Mouse (Mus musculus) adrenal gland, adult 8-10 months (tissue): Measurements from ENCODE around the gene Sos1. TPM values are rescaled to one million over a fixed set of nuclear protein-coding genes. Genes with fewer than 3 reads are reported as not detected.

Experiments used
- DNase-seq: peaks from one replicate; pipeline ENCODE4 v3.0.0; 2022
- total RNA-seq, 4 experiments: library from RNA; stranded (reverse); gene quantifications; 2 replicates each; pipeline ENCODE4 v1.2.4; 2022

Sos1 gene
- total RNA-seq, result 10 to 100 TPM; 27.2 to 34.2 (median 32.0) TPM

DNA sequence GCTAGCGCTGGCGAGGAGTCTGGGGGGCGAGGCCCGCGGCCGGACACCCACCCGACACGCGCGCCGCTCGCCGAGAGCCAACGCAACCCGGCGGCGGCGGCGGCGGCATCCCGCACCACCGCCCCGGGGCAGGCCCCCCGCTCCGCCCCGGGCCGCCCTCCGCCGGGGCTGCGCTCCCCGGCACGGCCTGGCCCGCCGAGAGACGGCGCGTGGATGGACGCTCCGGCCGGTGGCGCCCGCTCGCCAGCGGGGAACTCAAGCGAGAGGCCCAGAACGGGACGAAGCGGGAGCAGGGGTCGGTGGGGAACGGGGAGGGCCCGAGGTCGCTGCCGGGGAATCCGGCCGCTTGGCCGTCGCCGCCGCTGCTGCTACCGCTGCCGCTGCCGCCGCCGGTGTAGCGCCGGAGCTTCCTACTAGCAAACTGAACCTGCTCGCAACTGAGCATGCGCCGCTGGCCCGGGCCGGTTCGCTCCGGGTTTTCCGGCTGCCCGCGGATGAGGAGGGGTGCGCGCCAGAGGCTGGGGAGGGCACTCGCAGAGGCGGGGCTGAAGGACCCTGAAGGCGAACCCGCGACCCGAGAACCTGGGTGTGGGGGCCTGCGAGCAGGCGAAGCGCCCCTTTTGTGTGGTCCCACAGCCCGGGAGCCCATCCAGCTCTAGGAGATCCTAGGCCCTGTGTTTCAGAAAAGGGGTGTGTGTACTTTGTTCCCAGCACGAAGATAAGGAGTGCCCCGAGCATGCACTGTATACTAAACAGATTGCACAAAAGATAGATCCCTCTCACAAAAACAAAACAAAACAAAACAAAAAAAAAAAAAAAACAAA is at the start of gene Sos1:
Gene Sos1, minus strand, starts transcription at position 423 of the 824 bp plus-strand sequence.
- DNase-seq, result peak; percentile 93

DNA sequence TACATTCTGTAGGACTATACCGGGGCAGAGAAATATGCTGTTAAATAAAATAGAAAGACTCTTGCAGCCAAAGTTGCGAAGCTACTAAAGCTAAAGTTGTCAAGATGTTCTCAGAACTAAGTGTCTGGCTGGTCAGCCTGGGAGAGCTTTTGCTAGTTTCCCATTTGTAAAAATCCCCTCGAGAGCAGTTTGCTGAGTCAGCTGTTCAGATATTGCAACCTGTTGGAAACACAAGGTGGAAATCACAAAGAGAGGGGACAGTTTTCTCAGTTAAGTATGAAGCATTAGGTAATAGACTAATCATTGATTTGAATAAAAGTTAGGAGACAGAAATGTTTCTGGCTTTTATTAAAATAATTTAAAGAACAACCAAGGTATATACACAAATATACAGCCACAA is 43.0 kb upstream of the Sos1 start:
- no peak for DNase-seq

DNA sequence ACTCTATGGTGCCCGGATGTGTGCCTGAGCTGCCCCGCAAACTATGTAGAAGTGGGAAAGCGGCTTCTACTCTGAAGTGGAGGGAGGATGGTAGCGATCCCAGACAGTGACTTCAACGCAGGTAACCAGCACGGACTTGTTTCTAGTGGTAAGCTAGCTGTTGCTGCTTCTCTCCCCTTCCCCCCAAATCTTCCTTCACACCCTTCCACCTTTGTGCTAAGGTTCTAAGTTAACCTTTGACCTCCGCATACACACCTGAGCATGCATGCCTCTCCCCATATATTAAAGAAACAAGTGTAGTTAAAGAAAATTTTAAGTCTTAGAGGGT is 41.9 kb upstream of the Sos1 start:
- no peak for DNase-seq

DNA sequence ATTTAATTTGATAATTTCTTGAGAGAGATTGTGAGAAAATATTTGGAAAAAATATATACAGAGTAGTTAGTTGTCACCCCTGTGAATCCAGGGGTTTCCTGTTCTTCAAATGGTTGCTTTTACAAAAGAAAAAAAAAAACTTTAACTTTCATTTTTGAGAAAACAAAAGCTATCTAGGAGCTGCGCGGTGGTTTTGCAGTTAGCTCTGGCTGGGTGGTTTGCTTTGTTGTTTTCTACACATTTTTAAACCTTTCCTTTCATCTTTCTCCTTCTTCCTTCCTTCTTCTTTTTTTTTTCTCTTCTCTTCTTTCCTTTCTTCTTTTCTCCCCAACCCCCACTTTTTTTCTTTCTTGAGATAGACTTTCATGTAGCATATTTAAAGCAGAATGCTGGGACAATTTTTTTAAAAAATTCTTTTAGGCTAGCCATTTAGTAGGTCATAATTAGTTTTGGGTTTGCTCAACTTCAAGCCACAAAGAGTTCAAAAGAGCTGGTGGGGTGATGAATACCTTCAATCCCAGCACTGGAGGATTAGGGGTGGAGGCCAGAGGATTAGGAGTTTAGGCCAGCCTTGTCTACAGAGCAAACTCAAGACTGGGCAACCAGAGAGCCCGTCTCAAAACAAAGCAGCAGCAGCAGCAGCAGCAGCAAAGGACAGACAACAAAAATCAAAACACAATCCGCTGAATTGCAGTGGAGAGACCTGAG is 41.4 kb upstream of the Sos1 start:
- no peak for DNase-seq

DNA sequence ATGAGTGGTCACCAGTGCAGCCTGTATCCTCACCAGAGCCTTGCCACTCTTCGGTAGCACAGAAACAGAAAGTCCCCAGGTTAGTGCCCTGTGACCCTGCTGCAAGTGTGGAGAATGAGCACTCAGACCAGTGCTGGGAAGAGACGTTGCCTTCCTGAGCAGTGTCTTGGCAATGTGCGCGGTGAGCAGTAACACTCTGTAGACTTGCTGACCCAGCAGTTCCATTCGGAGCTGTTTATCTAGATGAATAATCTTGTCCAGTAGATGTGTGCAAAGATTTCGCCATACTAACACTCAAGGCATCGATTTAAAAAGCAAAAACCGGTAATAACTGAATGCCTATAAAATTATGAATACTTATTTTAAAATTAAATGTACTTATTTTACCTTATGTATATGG is 40.3 kb upstream of the Sos1 start:
- no peak for DNase-seq

DNA sequence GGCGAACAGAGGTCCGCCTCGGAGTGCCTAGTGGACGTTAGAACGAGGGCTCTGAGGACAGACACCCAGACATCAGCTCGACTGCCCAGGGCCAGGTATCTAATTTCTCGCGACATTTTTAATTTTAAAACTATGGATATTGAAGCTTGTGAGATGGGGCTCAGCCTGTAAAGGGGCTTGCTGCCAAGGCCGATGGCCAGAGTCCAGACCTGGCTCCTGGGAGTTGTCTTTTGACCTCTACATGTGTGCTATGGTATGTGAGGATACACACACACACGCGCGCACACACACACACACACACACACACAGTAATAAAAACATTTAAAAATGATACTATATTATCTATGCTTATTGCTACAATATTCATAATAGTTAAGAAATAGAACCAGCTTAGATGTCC is 38.6 kb upstream of the Sos1 start:
- no peak for DNase-seq

GRCm38 (mm10) chr17:80517244-80517643 is 37.0 kb upstream of the Sos1 start:
- DNase-seq, result no peak

DNA sequence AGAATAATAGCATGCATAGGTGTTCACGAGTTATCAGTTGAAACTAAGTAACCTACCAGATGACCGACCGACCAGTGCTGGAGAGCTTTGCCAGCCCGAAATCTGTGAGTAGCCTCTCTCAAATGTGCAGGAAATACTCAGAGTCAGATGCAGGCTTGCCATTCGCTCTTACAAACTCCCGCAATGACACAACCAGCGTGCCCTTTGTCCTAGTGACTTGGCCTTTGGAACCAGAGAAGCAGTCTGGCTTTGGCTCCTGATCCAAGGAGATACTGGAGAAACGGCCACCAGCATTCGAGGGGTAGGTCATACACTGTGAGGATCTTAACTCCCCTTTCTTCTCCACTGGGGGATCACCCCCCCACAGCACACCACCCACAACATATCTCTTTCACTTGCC is 35.7 kb upstream of the Sos1 start:
- no peak for DNase-seq

DNA sequence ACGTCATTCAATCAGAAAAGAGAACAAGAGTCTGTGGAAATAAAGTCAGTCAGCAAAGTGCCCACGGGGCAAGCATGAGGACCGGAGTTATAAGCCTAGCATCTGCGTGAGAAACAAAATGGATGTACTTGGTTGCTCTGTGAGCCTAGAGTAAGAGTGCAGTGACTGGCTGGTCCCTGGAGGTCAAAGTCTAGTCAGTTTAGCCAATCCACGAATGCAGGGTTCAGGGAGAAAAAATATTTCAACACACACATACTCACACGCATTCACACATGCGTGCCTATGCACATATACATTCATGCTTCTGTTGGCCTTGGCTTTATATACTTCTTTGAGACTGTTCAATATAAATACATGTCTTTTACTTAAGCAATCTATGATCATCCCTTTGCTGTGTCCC is 35.3 kb upstream of the Sos1 start:
- DNase-seq, result no peak

DNA sequence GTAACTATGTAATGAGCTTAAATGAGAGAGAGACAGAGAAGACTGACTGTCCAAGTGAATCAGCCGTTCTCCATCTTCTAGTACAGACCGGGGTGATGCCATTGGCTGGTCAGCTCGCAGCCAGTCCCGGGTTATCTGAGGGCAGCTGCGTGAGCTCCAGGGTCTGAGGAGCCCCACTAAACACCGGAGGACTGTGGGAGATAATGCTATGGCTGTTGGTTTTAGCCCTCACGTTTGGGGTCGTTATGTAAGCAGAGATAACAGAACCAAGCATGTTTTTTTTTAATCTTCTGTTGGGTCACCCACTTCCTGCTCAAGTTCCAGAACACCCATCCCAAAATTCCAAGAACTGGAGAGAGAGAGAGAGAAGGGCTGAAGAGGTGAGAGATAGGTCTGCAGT is 33.5 kb upstream of the Sos1 start:
- DNase-seq, result no peak

DNA sequence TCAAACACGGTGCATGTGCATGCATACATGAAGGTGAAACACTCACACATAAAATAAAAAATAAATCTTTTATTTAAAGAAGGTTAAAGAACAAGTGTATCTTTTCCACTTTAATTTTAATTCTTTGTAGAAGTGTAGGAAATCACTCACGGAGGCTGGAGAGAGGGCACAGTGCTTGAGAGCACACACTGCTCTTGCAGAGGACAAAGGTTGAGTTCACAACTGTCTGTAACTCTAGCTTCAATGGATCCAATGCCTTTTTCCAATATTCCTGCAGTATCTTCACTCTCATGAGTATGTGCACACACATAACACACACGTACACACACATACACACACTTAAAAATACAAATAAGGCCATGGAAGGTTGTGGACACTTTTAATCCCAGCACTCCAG is 30.2 kb upstream of the Sos1 start:
- DNase-seq, result no peak

GRCm38 (mm10) chr17:80509494-80510458 is 29.5 kb upstream of the Sos1 start:
- no peak for DNase-seq

- no peak for DNase-seq
These were observed 25.5 kb upstream of the Sos1 start for GRCm38 (mm10) chr17:80505766-80506165.

DNA sequence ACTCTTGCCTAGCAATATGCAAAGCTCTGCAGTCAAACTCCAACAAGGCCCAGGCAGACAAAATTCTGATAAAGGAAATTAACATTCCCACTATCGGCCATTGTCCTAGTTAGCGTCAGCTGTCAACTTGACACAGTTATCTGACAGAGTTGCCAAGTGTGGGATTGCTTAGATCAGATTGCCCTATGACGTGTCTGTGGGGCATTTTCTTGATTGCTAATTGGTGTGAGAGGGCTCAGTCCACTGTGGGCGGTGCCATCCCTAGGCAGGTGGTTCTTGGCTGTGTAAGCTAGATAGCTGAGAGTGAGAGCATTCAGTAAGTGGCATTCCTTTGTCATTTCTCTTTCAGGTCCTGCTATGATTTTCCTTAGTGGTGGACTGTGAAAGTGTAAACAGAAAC is 25.1 kb upstream of the Sos1 start:
- no peak for DNase-seq

GRCm38 (mm10) chr17:80501805-80502172 is 21.5 kb upstream of the Sos1 start:
- DNase-seq, result no peak

DNA sequence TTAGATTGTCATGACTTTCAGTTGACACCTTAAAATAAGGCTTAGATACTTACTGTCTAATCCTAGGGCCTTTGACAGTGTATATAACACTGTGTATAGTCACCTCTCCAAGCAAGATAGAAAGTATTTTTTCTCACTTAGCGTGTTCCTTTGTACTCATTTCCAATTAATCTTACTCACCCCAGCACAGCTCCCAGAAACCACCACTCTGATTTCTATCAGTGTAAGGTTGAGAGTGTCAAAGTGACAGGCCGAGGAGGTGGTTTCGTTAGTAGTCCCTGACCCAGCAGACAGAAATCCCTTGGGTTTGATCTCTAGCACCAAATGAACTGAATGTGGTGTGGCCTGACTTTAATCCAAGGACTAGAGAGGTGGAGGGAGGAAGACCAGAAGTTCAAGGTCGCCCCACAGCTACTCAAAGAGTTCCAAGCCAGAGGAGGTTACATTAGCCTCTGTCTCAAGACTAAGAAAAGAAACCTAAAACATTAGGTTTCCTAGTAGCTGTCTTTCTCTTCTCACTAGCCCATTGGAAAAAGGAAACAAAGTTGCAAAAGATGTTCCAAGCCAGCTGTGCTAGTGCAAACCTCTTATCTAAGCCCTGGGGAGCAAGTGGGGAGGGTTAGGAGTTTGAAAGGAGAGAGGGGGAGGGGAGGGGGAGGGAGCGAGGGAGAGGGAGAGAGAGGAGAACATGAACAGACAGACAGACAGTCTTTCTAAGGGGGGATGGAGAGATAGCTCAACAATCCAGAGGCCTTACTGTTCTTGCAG is 21.0 kb upstream of the Sos1 start:
- no peak for DNase-seq

DNA sequence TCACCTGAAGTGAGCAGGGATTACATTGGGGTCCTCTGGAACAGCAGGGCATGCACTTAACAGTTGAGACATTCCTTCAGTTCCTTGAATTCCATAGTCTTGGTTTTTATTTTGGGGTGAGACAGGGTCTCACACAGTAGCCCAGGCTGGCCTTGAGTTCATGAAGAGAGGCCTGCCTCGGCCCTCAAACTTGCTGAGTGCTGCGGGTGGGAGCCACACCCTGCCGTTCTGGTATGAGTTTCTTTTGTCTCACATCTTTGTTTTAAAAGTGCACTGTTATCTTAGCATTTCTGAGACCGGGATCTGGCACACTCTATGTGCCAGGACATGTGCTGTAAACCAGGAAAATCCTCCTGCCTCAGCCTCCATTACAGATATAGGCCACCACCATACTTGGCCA is 19.8 kb upstream of the Sos1 start:
- DNase-seq, result no peak

DNA sequence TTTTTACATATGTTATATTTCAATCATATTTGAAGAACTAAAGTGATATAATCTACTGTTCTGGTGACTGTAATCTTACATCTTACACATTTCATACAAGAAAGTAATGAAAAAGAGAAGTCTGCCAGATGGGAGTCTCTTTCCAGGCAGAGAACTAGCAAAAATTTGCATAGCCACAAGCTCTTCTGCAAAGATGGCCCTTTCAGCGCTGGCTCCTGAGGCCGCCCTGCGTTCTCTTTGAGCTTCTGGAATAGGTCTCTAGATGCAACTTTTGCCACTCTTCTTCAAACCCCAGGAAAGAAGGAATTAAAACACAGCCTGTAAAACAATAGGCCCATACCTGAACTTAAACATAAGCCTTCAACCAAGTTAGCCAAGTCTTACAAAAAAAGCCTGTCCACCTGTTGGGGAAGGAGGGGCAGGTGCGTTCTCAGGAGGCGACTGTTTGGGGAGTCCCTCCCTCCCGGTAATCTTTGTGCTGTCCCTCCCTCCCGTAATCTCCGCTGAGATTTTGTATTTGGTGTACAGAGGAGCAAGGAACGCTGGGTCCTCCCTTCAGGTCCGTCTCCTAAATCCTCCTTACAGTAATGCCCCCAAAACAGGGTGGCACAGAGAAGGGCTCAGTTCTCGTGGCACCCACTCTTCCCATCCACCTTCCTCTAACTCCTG is 18.5 kb upstream of the Sos1 start:
- no peak for DNase-seq

DNA sequence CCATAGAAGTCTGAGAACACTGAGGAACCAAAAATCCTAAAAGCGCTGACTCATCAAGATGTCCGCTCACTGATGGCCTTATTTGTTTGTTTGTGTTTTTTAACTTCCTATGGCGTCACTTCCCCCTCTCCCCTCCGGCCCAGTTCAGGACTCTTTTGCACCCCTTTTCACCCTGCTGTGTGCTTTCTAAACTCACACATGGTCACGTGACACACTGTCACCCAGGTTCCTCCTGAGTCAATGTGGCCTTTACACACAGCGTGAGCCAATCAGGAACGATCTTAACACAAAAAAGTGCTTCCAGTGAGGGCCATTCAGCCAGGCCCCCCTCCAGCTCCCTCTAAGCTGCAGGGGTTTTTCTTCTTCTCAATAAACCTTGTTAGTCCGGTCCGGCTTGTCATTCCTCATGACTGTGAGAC is 16.9 kb upstream of the Sos1 start:
- DNase-seq, result no peak

DNA sequence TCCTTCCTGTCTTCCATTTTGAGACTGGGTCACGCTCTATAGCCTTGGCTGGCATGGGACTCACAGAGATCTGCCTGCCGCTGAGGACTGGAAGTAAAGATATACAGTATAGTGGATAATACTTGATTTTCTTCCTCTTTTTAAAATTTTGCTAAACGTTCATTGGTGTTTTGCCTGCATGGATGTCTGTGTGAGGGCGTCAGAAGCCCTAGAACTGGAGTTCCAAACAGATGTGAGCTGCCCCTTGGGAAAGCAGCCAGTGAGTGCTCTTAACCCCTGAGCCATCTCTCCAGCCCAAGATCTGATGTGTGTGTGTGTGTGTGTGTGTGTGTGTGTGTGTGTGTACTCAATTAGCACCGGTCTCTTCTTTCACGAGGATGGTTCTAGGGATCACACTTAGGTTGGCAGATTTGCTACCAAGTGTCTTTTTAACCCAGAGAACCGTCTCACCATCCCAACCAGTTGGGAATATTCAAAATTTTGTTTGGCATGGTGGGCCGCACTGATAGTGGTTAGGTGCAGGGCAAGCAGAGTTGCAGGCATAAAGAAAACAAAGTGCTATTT is 16.4 kb upstream of the Sos1 start:
- DNase-seq, result no peak

DNA sequence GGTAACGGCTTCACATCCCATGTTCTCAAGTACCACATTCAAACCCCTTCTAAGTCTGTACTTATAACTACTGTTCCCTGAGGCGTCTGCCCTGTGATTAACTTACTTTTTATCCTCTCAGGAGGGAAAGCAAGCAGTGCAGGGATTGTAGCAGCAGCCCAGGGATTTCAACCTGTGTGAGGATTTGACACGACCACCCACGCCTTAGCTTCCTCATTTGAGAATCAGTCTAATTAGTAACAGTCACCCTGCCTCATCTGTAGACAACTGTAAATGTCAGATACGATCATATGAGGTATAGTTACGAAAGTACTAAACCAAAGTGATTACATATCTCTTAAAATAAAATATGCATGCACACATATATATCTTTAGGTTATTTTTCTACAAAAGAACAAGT is 15.9 kb upstream of the Sos1 start:
- no peak for DNase-seq
